Mouse (Mus musculus) forelimb bud, embryonic 11.5 days (tissue): ENCODE data around the gene Kif5a.

Source experiments
- DNase-seq: peaks from one replicate; pipeline ENCODE4 v3.0.0-alpha.2; 2012; ENCODE audit warnings: low read depth, low spot score

Gene Kif5a

DNA sequence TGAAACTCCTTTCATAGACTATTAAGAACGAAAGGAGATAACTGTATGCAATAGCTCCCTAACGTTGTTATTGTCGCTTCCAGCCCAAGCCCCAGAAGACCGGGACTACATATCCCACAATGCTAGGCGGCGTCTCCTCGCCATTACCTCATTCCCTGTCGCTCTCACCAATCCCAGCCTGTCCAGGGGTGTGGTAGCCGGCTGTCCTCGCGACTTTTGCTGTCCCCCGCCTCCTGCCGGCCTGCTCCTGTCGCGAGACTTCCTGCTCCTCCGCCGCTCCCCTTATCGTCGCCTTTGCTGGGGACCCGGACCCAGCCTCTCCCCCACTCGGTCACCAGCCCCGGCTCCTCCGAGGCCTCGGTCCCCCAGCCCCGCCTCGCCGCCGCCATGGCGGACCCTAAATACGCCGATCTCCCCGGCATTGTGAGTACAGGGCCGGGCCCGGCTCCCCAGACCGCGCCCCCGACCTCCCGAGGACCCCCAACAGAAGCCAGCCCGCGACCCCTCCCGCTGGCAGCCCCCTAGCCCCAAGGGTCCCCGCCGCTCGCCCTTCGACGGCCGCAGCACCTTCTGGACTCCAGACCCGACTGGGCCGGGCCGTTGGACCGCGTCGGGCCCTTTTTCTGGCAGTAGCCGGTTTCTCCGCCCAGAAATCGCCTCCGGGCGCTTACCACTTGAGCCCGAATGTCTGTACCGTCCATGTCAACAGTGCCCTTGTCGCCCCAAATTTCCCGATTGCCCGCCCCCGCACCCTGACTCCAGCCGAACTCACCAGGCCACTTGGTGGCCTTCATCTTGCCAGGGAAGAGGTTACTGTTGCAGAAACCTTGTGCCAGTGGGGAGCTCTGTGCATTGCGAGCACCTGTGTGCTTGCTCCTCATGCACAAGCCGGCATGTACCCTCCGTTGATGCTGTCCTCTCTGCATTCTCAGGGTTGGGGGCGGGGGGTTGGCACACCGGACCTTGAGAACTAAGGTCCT, 3.3 kb upstream of the Kif5a start, which contains the start of gene Dctn2:
TSS of gene Dctn2 (plus strand) at position 257 of the 980 bp plus-strand sequence.
- DNase-seq: peak; percentile 95

DNA sequence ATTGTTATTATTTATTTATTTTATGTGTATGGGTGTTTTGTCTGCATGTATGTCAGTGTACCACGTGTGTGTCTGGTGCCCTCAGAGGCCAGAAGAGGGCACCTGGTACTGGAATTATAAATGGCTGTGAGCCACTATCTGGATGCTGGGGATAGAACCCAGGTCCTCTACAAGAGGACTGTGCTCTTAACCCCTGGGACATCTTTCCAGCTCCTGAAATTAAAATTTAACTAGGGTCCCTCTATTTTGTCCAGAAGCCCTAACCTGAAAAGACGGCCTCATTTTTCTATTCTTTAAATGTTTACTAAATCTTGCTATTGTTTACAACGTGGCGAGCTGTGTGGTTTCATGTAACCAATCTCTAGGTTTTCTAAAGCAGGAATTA, 2.6 kb upstream of the Kif5a start:
- DNase-seq: no peak

DNA sequence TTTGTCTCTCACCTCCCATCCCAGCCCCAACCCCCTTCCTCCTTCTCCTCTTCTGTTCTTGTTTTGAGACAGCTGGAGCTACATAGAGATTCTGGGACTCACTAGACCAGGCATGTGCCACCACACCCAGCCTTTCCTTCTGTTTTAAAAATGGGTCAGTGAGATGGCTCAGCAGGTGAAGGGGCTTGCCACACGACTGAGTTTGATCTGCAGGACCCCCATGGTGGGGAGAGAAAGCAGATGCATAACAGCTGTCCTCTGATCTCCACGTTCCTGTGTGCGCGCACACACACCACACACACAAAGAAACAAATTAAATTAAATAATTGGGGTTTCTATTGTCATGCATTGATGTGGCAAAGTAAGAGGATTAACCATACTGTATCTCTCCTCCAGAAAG, 1.8 kb upstream of the Kif5a start:
- DNase-seq: no peak

DNA sequence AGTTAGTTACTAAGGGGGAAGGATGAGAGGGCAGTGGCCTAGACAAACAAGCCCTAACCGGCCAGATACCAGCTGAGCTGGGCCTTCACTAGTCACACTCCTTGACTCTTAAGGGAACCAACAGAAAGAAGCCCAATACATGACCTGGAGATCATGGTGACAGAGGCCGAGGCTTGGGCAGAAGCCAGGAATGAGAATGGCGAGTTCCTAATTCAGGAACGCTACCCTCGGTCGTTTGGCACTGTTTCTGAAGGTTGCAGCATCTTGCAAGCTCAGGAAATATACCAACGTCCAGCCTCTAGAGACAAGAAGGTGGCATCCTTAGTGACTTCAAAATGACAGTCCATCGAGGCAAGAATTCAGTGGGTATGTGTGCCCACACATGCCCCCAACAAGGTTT, 1.2 kb upstream of the Kif5a start:
- no peak for DNase-seq

DNA sequence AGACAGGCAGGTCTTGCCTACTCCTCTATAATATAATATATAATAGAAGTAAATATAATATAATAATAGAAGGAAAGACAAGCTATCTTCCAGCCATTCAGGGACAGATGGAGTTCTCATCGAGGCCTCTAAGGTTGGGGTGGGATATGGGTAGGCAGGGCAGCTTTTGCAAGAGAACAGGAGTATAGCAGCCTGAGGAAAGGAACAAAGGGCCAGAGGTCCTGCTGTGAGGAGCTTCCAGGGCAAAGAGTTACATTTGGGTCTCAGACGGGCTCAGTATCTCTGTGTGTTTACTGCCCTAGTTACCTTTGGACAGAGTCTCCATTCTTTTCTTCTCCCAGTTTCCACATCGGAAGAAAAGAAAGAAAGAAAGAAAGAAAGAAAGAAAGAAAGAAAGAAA, 483 bp upstream of the Kif5a start:
- DNase-seq: no peak

DNA sequence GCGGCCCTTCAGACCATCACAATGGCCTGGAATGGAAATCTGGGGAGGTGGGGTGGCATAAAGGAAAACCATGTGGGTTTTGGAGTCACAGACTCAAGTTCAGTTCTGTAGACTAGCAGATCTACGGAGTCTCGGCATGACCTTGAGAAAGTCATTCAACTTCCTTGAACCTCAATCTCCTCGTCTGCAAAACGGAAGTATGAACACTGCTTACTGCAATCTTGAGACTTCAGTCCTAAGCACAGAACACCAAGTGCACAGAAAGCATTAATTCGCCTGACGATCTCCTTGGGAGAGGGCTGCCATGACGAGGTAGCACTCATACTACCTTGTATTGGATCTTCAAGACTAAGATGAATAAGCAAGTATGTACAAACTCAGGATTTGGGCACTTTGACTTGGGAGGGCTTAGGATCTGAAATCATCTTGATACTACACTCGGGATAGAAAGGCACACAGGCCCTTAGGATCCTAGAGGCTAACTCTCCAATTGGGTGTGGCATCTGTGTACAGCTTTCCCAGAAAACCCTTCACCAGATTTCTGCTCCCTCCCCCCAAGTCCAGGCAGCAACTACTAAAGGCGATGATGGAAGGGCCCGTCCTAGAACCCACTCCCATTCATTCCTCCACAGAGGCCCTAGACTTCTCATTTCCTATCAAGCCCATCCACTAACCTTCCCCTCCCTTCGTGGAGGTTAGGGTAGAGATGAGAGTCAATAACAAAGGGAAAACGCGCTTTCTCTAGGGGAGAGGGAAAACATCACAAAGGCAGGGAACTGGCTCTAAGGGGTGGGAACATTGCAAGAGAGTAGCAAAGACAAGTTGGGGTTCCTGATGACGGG, 1.2 kb downstream of the Kif5a start:
- no peak for DNase-seq

DNA sequence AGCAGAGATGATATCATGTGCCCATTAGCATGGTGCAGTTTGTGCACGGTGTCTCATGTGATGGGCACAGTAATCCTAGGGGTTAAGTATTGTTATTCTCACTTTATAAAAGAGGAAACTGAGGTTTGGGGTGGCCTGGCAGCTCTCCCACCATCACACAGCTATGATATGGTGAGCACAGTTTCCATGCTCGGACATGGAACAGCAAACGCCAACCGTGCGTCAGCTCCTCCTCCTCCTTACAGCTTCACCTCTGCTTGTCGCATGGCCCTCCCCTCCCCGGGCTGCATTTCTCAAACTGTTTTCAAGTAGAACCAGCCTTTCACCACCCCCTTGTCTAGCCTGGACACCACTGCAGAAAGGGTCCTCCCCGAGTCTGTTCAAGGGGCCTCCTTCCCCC, 4.7 kb downstream of the Kif5a start:
- DNase-seq: no peak

DNA sequence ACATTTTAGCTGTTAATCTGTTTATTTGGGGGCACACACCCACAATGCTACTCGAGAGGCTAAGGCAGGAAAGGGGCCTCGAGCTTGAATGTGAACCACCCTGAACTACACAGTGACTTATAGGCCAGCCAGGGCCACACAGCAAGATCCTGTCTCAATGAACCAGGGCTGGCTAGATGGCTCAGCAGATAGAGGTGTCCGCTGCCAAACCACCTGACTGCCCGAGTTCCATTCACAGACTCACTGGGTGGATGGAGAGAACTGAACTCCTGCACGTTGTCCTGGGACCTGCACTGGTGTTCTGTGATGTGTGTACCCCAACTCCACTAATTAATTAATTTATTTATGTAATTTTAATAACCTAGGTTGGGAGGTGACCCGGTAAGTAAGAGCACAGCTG, 5.4 kb downstream of the Kif5a start:
- no peak for DNase-seq

DNA sequence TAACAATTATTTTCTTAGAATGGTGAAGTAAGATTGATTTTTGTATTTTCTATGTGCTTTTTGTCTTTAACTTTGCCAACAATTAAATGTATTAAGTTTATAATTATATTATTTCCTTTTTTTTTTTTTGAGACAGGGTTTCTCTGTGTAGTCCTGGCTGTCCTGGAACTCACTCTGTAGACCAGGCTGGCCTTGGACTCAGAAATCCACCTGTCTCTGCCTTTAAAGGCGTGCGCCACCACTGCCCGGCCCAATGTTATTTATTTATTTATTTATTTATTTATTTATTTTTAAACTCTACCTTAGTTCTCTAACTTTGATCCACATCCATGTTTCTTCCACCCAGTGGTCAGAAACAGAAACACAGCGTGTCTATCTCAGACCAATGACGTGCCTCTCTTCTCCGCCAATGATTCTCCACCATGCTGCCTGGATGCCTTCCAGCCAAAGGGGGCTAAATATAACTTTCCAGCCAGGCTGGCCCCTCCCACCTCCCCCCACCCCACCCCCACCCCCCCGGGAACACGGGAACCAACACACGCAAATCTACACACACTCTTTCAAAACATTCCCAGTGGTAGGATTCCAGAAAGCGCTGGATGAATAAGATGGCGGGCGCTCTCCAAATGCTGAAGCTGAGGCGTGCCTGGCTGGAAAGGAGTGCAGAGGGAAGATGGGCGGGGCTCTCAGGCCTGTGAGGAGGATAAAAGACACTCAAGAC, 7.4 kb downstream of the Kif5a start:
- peak; percentile 69 for DNase-seq

DNA sequence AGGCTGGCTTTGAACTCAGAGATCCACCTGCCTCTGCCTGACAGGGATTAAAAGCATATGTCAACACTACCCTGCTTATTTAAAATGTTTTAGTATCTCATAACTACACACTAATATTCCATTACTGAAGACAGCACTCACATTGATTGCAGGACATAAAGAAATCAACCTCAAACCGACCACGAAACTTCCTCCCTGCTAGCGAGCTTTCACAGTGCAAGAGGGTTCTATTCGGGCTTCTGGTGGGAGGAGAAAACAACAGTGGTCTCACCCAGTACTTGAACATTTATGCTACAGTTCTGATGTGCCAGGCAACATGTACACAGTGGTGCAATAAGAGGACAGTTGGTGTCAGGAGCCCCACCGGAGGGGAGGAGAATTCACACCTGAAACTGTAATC, 12.3 kb downstream of the Kif5a start:
- no peak for DNase-seq

DNA sequence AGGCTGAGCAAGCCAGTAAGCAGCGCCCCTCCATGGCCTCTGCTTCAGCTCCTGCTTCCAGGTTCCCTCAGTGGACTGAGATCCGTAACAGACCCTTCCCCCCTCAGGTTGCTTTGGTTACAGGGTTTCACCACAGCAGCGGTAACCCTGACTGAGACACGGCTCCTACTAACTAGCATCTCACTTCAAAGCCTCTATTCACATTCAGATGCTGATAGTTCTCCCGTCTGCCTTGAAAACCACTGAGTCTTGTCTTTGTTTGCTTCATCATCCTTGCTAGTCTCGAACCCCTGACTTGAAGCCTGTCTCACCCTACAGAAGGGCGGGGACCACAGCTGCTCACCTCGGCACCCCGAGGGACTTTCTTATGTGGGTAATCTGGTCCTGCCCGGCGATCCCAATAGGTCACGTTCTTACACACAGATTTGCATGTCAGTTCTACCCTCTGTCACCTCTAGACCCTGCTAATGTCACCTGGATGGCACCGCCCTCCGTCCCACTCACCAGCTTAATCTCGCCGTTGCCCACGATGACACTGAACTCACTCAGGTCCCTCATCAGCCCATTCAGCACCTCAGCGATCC, 24.8 kb downstream of the Kif5a start:
- no peak for DNase-seq

DNA sequence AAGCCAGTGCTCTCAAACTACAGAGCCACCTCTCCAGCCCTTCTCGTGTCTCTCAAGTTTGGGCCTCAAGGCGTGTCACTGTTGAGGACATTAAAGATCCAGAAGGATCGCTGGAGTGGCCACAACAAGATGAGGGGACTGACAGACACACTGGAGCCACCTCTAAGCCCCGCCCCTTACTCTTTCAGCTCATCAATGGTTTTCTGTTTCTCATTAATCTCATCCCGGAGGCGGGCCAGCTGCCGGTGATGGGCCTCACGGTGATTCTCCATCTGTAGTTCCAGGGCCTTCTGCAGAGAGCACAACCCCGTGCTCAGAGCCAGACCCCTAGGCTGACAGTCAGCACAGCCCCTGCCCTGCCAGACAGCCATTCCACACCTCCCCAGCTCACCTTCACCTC, 26.6 kb downstream of the Kif5a start:
- DNase-seq: no peak

DNA sequence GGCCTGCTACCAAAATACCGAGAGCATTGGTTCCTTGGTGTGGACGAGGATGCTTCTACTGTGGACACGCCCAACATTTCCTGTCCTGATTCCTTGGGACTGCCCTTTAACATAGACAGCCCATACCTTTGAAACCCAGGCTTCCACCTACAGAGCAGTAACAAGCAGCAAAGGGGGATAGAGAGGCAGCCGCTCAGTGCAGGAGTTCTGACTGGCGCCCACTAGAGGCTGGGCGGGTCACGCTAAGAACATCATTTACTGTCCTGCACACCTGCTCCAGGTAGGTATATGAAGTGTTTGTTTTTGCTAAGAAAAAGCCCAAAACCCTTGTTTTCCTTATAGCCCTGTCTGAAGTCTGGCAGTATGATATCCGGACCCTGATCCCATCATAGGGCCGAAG, 30.0 kb downstream of the Kif5a start:
- no peak for DNase-seq

DNA sequence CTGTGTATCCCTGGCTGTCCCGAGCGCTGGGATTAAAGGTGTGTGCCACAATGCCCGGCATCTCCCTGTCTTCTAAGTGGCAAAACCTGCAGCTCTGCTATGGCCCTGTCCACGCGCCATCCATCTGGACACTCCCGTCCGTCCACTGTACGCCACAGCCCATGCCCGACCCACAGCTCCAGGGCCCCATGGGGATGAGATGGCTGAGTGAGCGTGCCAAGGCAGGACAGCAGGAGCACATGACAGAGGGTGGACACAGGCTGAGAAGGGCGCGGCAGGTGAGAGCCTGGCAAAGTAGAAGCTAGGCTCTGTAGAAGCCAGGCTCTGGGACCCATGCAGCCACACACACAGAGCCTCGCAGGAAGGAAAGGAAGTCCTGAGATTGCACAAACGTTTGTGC, 31.4 kb downstream of the Kif5a start:
- no peak for DNase-seq

DNA sequence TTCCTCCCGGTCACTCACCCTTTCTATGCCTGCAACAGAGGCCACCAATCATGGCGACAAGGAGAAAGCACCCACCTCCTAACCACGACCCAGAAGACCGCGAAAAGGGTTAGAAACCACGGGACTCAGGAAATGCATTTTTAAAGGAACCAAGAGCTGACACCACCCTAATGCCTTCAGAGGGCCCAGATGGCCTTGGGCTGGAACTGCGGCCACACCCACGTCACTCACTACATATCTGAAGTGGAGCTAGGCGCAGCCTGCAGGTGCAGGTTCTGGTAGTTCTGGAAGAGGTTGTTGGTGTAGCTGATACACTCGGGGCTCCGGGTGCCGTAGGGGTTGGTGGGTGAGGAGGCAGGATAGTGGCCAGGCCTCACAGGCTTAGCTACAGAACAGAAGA, 32.5 kb downstream of the Kif5a start:
- no peak for DNase-seq

DNA sequence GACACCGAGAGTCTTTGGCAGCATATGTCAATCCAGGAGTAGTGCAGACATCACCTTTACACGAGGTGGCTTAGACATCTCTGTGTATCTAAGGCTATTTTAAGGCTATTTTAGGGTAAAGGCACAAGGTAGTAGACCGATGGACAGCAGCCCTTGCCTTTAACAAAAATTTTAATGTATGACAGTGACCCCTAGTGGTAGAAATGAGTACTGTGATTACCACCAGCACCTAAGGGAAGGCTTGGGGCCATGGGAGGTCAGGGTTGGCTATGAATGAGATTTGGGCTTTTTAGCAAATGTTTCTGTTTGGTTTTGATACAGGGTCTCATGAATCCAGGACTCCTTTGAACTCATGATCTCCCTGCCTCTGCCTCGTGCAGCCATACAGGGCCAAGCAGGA, 34.3 kb downstream of the Kif5a start:
- DNase-seq: peak; percentile 79

DNA sequence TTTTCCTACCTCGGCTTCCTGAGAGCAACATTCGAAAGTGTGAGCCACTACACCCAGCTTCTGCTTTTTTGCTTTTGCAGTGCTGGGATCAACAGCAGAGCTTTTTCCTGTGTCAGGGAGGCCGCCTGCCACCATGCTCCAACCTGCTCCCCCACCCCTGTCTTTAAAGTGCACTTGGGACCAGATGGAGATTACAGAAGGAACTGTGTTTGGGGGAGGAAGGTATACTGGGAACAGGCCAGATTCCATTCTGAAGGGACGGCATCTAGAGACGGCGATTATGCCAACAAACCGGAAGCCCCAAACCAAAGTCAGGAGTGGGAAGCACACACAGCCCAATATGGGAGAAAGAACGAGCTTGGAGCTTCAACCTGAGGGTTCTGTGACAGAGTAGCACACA, 36.0 kb downstream of the Kif5a start:
- DNase-seq: no peak

DNA sequence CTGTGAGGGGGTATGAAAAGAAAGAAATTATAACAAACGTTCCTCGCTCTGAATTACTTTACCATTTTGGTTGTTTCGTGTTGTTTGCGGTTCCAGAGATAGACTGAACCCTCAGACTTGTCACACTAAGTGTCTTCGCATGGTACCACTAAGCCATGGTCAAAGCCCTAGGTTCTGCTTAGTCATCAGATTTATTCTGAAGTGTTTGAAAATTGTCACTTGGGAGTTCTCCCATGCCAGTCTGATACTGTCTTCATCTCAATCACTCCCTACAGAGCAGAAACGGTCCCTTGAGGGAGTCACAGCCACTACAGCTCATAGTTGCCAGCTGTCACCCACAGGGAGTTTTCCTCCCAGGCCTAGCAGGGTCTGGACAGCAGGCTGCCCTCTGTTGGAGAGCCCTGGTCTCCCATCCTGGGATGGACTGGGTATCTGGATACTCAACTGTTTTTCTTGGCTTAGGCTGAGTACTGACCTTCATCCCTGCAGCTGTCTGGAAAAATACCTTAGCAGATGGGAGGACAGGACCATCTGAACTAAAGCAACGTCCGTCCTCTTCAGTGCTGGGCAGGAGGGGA, 36.7 kb downstream of the Kif5a start:
- no peak for DNase-seq

DNA sequence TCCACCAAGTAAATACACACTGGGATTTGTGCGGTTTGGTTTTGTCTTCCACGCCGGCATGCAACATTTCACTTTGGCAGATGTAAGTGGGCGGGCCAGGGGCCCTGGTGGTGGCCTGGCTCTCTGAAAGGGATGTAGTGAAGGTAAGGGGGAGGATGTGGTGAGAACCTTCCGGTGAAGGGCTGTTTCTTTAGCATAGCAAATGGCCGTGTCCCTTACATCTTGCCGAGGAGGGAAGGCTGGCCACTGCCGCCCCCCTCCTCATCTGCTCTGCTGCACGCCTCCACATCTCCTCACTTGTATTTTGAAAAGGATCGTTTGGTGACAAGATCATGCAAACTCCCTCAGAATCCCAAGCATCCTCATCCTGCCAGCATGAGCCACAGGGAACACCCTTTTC, 37.4 kb downstream of the Kif5a start:
- DNase-seq: no peak

DNA sequence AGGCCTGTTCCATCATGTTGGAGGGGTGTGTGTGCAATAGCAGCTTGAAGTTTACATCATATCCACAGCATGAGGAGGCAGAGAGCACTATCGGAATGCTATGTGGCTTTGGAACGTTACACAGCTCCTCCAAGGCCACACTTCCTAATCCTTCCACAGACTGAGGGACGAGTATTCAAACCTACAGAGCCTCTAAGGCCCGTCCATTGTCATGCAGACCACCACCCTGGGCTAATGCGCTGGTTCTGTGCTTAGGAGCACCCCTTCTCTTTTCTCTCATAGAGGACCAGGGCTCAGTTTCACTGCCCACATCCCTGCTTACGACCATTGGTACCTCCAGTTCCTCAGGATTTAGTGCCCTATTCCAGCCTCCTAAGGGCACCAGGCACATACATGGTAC, 37.9 kb downstream of the Kif5a start:
- DNase-seq: no peak

DNA sequence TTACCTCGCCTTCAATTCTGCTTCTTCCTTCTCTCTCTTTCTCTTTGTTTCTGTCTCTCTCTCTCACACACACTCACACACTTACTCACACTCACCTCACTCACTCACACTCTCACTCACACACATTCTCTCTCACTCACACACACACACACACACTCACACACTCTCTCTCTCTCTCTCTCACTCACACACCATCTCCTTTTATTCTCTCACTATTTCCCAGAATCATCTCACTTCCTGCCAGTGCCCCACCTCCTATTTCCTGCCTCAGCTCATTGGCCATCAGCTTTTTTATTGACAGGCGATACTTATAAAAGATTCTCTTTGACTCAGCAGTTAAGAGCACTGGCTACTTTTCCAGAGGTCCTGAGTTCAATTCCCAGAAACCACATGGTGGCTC, 44.8 kb downstream of the Kif5a start:
- no peak for DNase-seq
